Mouse (Mus musculus) small intestine, adult 2 months (tissue): ENCODE results near the gene Herpud1.

Experiments used
- CTCF ChIP-seq: fragments of 200-500 bp; IDR thresholded peaks from 2 replicates; pipeline ENCODE4 v1.5.1; 2012; ENCODE audit warnings: low read depth, mild to moderate bottlenecking, control low read depth, inconsistent platforms, low read length, moderate library complexity, mixed read lengths; ENCODE audit not compliant: insufficient replicate concordance, insufficient read length; ENCODE audit errors: extremely low read depth
- POLR2A ChIP-seq: fragments of 200-500 bp; IDR thresholded peaks from 2 replicates; pipeline ENCODE4 v1.6.1; 2012; ENCODE audit warnings: low read depth, mild to moderate bottlenecking, control low read depth, inconsistent platforms, low read length, moderate library complexity

DNA sequence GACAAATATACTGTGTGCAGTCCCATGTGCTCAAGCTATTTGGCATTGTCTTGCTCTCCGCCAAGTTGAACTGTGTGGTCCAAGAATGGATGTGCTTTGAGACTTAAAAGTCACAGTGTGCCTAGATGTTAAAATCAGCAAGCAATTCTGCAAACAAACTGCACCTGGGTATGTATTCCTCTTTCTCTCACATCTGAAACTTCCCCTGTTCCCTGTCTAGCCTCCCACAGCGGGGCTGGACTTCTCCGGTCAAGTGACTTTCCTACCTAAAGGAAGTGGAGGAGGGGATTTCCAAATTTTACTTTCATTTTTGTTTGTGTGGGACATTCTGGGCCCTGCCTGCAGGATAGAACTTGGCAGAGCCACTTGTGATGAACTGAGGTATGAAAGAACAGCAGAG lies 56.9 kb downstream of the Herpud1 start:
- TF ChIP-seq CTCF (no peak), POLR2A (no peak)
